Mouse (Mus musculus) inflammation-experienced regulatory T-cells (primary cell): ENCODE data around the gene Polr2j. TPM values are rescaled to one million over a fixed set of nuclear protein-coding genes. Genes with fewer than 3 reads are reported as not detected.

Source experiments
- polyA plus RNA-seq, 2 experiments: library from polyadenylated mRNA; unstranded; fragments of 100-300 nt; shearing (Covaris generic); gene quantifications; one replicate each; pipeline ENCODE4 v1.2.1; 2017

Gene Polr2j
- 100 to 1,000 TPM; 147 to 148 TPM for polyA plus RNA-seq

DNA sequence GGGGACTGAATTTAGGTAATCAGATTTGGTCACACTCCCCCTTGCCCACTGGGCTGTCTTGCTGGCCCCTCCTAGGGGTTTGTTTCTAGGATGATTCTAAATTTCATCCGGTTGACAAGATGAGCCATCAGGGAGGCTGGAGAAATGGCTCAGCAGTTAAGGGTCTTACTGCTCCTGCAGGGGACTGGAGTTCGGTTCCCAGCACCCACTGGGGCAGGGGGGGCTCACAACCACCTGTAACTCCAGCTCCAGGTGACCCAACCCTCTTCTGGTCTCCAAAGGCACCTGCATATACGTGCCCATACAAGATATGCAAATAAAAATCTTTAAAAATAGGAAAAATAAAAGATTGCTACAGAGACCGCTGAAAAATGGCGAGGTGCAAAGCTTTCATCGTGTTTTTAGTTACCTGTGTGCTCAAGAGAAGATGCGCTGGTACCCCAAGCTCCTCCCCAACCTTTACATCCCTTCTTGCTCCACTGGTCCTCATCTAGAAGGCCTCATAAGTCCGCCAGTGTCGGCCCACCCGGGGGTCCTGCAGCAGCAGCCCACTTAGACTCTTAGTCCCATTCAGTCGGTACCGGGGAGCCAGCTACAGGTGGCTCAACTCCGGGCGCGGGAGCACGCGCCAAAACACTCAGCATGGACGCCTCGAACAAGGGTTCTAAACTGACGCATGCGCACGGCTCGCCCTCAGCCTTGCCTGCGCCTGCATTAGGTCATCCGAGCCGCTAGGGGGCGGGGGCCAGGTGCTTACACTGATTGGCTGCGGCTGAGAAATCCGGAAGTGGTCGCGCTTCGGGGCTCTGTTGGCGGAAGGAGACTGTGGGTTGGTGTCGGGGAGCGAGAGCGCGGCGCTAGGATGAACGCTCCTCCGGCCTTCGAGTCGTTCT is at the start of gene Polr2j:
TSS of gene Polr2j (plus strand) at position 741 of the 893 bp plus-strand sequence.

DNA sequence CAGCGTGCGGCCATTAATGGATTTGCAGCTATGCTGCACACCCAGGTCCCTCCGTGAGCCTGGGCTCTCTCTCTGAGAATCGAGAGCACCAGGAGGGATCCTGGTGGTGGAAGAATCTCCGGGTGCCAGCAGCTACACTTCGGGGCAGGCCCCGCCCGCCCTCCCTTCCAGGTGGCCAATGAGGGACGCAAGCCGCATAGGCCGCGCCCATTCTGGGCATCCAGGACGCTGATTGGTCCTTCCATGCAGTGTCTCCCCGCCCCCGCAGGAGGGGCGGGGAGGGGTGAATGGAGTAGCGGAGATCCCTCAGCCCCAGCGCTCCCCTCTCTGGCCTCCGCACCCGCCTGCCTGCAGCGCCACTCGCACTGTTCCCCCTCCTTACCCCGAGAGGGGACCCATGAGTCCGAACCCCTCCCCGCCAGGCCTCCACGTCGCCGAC is 32.7 kb upstream of the Polr2j start, which contains the start of gene Rasa4:
TSS of gene Rasa4 (plus strand) at position 248 of the 439 bp plus-strand sequence.

GRCm38 (mm10) chr5:136135571-136136291 is 19.3 kb downstream of the Polr2j start, which contains the start of the genes Lrwd1 and Alkbh4:
TSS of gene Lrwd1 (minus strand) at chr5:136136074.
TSS of gene Alkbh4 (plus strand) at chr5:136136146.

DNA sequence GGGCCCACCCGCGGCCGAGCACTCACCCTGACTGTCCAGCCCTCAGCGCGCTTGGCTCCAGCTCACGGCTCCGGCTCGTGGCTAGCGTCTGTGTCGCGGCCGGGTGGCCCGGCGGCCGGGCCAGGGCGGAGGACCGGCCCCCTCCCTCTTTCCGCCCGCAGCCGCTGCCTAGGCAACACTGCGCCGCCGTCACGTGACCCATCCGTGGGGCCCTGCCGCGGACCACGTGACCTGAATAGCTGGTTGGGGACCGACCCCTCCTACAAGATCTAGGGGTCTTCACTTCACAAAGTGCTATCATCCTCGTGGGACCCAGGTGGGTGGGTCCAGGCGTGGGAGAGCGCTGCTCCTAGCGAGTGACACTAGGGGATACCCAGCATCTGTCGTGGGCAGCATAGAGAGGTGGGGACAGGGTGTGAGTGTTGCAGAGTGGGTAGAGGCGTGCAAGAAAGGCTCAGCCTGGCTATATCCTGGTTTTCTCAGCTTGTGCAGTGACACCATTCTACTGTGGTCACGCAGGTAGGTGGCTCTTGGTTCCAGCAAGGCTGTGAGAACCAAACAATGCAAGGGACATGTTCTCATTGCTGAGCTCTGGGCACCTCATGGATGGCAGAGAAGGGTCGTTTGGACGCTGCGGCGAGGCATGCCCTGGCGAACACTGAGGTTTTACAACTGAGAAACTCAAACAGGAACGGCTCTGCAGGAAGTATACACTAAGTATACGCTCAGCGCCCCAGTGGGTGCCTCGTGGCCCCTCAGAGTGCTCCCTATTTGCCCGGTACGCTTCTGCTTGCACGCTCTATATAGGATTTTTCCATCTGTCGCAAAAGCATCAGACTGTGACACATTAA is 54.3 kb downstream of the Polr2j start, which contains the start of gene Orai2:
TSS of gene Orai2 (minus strand) at position 202 of the 851 bp plus-strand sequence.

Other genes starting within 250 kb of the Polr2j start
- gene Hspb1, start 228.7 kb upstream of the Polr2j start, polyA plus RNA-seq: 1 to 10 TPM; 1.5 to 4.0 TPM
- 10 to 100 TPM; 52.2 to 59.4 TPM for gene Ywhag, start 182.0 kb upstream of the Polr2j start, polyA plus RNA-seq
- 1 to 10 TPM in 1 of 2 experiments, under 1 TPM in 1; 0.76 to 3.0 TPM for gene Ssc4d, start 142.1 kb upstream of the Polr2j start, polyA plus RNA-seq
- gene Zp3, start 136.5 kb upstream of the Polr2j start, polyA plus RNA-seq: 1 to 10 TPM in 1 of 2 experiments, under 1 TPM in 1; 0.16 to 1.3 TPM
- gene Dtx2, start 121.8 kb upstream of the Polr2j start, polyA plus RNA-seq: 10 to 100 TPM; 18.7 to 19.3 TPM
- under 1 TPM; 0.05 to 0.62 TPM for gene Upk3b, start 78.1 kb upstream of the Polr2j start, polyA plus RNA-seq
- not detected for gene Upk3bl, start 62.1 kb upstream of the Polr2j start, polyA plus RNA-seq
- gene Rasa4, start 32.7 kb upstream of the Polr2j start, polyA plus RNA-seq: 1 to 10 TPM; 2.1 to 6.5 TPM
- gene Lrwd1, start 19.4 kb downstream of the Polr2j start, polyA plus RNA-seq: 10 to 100 TPM; 44.4 to 47.7 TPM
- 10 to 100 TPM; 55.0 to 82.9 TPM for gene Alkbh4, start 19.5 kb downstream of the Polr2j start, polyA plus RNA-seq
- gene Orai2, start 54.1 kb downstream of the Polr2j start, polyA plus RNA-seq: 100 to 1,000 TPM in 1 of 2 experiments, 10 to 100 TPM in 1; 68.7 to 135 TPM
- gene Prkrip1, start 82.3 kb downstream of the Polr2j start, polyA plus RNA-seq: 10 to 100 TPM; 41.4 to 54.0 TPM
- under 1 TPM; 0.29 to 0.71 TPM for gene Sh2b2, start 129.9 kb downstream of the Polr2j start, polyA plus RNA-seq